Mouse (Mus musculus): ENCODE results near the gene Rbp2. TPM values are rescaled to one million over a fixed set of nuclear protein-coding genes. Genes with fewer than 3 reads are reported as not detected.

Rbp2 gene
- polyA plus RNA-seq, 1 experiment from 2014 or later: 2.5 TPM

GRCm38 (mm10) chr9:98491071-98491470 is 5.2 kb downstream of the Rbp2 start:
- WGBS: 59% methylated on average over 5 of the region's 5 CpGs
- DNase-seq (ENCODE audit: low spot score): no peak
- no peak overlapping the region for H3K4me3 ChIP-seq (ENCODE audit: low read depth, low read length)

GRCm38 (mm10) chr9:98492212-98492611 is 6.3 kb downstream of the Rbp2 start:
- H3K27ac ChIP-seq (ENCODE audit: low read length): no peak overlapping the region
- ATAC-seq (no peak), DNase-seq (ENCODE audit: low spot score) (no peak)
- TF ChIP-seq CTCF (IDR thresholded peaks at IDR 0.05) (no peak), EP300 (IDR thresholded peaks at IDR 0.05) (no peak)
- H3K4me3 ChIP-seq (ENCODE audit: low read depth, low read length): no peak overlapping the region
- H3K4me2 ChIP-seq (replicated peaks; ENCODE audit: low read depth, low read length): no peak overlapping the region
- no peaks in the 10 kb centered on the region for H3K36me3 ChIP-seq (ENCODE audit: insufficient read depth, low read length)
- peaks cover 2% of the 10 kb centered on the region; the same call in 1 of the 2 replicates for H3K4me1 ChIP-seq (ENCODE audit: insufficient read depth, low read depth, low read length)
- no peak overlapping the region for H3K9ac ChIP-seq (replicated peaks; ENCODE audit: low read depth)
- H3K27me3 ChIP-seq (replicated peaks; ENCODE audit: insufficient read depth, low read length): no peaks in the 10 kb centered on the region
- 56% methylated on average over 5 of the region's 5 CpGs for WGBS
- no peaks in the 10 kb centered on the region for H3K9me3 ChIP-seq (ENCODE audit: low read length)

More at GRCm38 (mm10) chr9:98491071-98491470, 5.2 kb downstream of the Rbp2 start:
- no peaks in the 10 kb centered on the region; the same call in 1 of the 2 replicates for H3K4me1 ChIP-seq (ENCODE audit: insufficient read depth, low read depth, low read length)
- no peaks in the 10 kb centered on the region for H3K27me3 ChIP-seq (replicated peaks; ENCODE audit: insufficient read depth, low read length)
- H3K4me2 ChIP-seq (replicated peaks; ENCODE audit: low read depth, low read length): no peak overlapping the region
- no peak for ATAC-seq
- no peaks in the 10 kb centered on the region for H3K9me3 ChIP-seq (ENCODE audit: low read length)
- H3K27ac ChIP-seq (ENCODE audit: low read length): no peak overlapping the region
- H3K36me3 ChIP-seq (ENCODE audit: insufficient read depth, low read length): no peaks in the 10 kb centered on the region
- TF ChIP-seq EP300 (IDR thresholded peaks at IDR 0.05) (no peak), CTCF (IDR thresholded peaks at IDR 0.05) (no peak)
- no peak overlapping the region for H3K9ac ChIP-seq (replicated peaks; ENCODE audit: low read depth)

DNA sequence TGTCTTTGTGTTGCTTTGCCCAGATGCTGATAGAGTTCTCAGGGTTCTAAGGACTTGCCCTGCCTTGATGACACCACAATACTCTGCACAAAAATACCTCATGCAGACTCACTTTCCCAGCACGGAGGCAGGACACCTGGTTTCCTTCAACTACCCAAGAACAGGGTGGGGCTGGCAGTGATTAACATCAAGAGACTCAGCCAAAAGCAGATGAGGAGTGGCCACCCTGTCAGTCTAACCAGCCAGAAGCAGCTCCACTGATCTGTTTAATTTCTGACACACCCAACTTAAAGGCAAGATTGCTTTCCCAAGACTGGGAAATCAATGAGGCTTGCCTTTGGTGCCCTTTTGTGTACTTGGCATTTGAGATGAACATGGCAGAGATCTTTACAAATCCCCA is 6.9 kb downstream of the Rbp2 start:
- no peak overlapping the region for H3K9ac ChIP-seq (replicated peaks; ENCODE audit: low read depth)
- H3K4me1 ChIP-seq (ENCODE audit: insufficient read depth, low read depth, low read length): peaks cover 7% of the 10 kb centered on the region; the same call in 1 of the 2 replicates
- TF ChIP-seq CTCF (IDR thresholded peaks at IDR 0.05) (no peak), EP300 (IDR thresholded peaks at IDR 0.05) (no peak)
- H3K4me3 ChIP-seq (ENCODE audit: low read depth, low read length): no peak overlapping the region
- H3K4me2 ChIP-seq (replicated peaks; ENCODE audit: low read depth, low read length): no peak overlapping the region
- no peaks in the 10 kb centered on the region for H3K9me3 ChIP-seq (ENCODE audit: low read length)
- WGBS: 48% methylated on average over 1 of the region's 1 CpGs
- no peaks in the 10 kb centered on the region for H3K27me3 ChIP-seq (replicated peaks; ENCODE audit: insufficient read depth, low read length)
- no peaks in the 10 kb centered on the region for H3K36me3 ChIP-seq (ENCODE audit: insufficient read depth, low read length)
- ATAC-seq (no peak), DNase-seq (ENCODE audit: low spot score) (no peak)
- H3K27ac ChIP-seq (ENCODE audit: low read length): no peak overlapping the region

GRCm38 (mm10) chr9:98497157-98497556 is 11.2 kb downstream of the Rbp2 start:
- ATAC-seq: peak; percentile 62
- Histone ChIP-seq H3K27me3 (replicated peaks; ENCODE audit: insufficient read depth, low read length) (no peaks in the 10 kb centered on the region), H3K9ac (replicated peaks; ENCODE audit: low read depth) (no peak overlapping the region), H3K9me3 (ENCODE audit: low read length) (no peaks in the 10 kb centered on the region), H3K36me3 (ENCODE audit: insufficient read depth, low read length) (no peaks in the 10 kb centered on the region), H3K4me2 (replicated peaks; ENCODE audit: low read depth, low read length) (peak overlapping the region; percentile 33), H3K4me1 (ENCODE audit: insufficient read depth, low read depth, low read length) (peaks cover 17% of the 10 kb centered on the region), H3K27ac (ENCODE audit: low read length) (no peak overlapping the region), H3K4me3 (ENCODE audit: low read depth, low read length) (no peak overlapping the region)
- TF ChIP-seq EP300 (IDR thresholded peaks at IDR 0.05) (no peak; the same call in 1 of the 2 replicates), CTCF (IDR thresholded peaks at IDR 0.05) (no peak)
- WGBS: 6% methylated on average over 7 of the region's 7 CpGs
- DNase-seq (ENCODE audit: low spot score): peak; percentile 51

DNA sequence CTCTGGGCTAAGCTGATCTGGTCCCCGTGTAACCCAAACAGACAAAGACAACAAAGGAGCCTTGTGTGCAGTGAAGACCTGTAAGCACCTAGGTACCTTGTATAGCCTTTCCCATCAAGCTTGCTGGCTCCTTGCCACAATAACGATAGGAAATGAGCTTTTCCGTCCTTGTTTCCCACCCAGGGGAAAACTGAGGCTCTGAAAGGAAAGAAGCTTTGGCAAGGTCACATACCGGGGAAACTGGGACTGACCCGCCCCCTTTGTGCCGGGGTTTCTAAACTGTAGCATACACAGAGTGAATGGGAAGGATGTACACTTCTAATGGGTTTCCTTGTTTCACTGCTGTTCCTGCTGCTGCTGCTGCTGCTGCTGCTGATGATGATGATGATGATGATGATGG is 12.1 kb downstream of the Rbp2 start:
- Histone ChIP-seq H3K27ac (ENCODE audit: low read length) (no peak overlapping the region), H3K4me3 (ENCODE audit: low read depth, low read length) (no peak overlapping the region), H3K4me2 (replicated peaks; ENCODE audit: low read depth, low read length) (no peak overlapping the region; the same call in 1 of the 2 replicates), H3K9me3 (ENCODE audit: low read length) (no peaks in the 10 kb centered on the region), H3K4me1 (ENCODE audit: insufficient read depth, low read depth, low read length) (peaks cover 17% of the 10 kb centered on the region), H3K27me3 (replicated peaks; ENCODE audit: insufficient read depth, low read length) (no peaks in the 10 kb centered on the region), H3K36me3 (ENCODE audit: insufficient read depth, low read length) (no peaks in the 10 kb centered on the region), H3K9ac (replicated peaks; ENCODE audit: low read depth) (no peak overlapping the region)
- 16% methylated on average over 6 of the region's 6 CpGs for WGBS
- TF ChIP-seq EP300 (IDR thresholded peaks at IDR 0.05) (no peak), CTCF (IDR thresholded peaks at IDR 0.05) (no peak)
- ATAC-seq (peak; percentile 28), DNase-seq (ENCODE audit: low spot score) (no peak)

DNA sequence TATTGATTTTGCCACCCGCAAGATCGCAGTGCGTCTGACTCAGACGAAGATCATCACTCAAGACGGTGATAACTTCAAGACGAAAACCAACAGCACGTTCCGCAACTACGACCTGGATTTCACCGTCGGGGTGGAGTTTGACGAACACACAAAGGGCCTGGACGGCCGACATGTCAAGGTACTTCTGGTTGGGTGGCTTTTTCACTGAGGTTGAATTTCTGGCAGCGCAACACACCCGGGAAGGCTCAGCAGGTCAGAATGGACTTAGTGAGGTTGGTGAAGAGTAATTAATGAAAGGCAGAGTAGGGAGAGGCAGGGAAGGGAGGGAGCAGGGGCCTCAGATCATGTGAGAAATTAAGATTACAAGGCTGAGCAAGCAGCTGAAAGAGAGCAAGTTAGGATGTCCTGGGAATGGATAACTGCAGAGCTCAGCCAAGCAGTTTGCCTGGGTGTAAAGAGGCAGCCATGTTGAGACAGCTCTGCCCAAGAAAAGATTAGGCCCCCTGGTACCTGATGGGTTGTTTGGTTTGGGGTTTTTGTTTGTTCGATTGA is 12.9 kb downstream of the Rbp2 start:
- ATAC-seq: no peak
- Histone ChIP-seq H3K4me2 (replicated peaks; ENCODE audit: low read depth, low read length) (no peak overlapping the region), H3K4me1 (ENCODE audit: insufficient read depth, low read depth, low read length) (peaks cover 17% of the 10 kb centered on the region), H3K27me3 (replicated peaks; ENCODE audit: insufficient read depth, low read length) (no peaks in the 10 kb centered on the region), H3K9ac (replicated peaks; ENCODE audit: low read depth) (no peak overlapping the region), H3K27ac (ENCODE audit: low read length) (no peak overlapping the region), H3K9me3 (ENCODE audit: low read length) (no peaks in the 10 kb centered on the region), H3K36me3 (ENCODE audit: insufficient read depth, low read length) (no peaks in the 10 kb centered on the region), H3K4me3 (ENCODE audit: low read depth, low read length) (no peak overlapping the region)
- TF ChIP-seq CTCF (IDR thresholded peaks at IDR 0.05) (no peak), EP300 (IDR thresholded peaks at IDR 0.05) (no peak)
- WGBS: 57% methylated on average over 17 of the region's 17 CpGs
- DNase-seq (ENCODE audit: low spot score): no peak
